Comparison of ENCODE assay signal across 8 mouse cellular contexts in genomic region chr1:36243447-36244057, GRCm38 (mm10). TPM values are rescaled to one million over a fixed set of nuclear protein-coding genes. Genes with fewer than 3 reads are reported as not detected.
A peak's percentile ranks its signal among the peaks of the same experiment; 100 is the strongest.
DNase-seq lines count a peak whose midpoint lies in the region; ATAC-seq and TF ChIP-seq lines count a peak whose summit lies in the region.

No protein-coding gene starts in this region.

- H3K36me3 ChIP-seq in kidney, adult 2 months (ENCODE audit: control insufficient read depth, insufficient read depth, low read length), result no peaks in the 10 kb centered on the region
- H3K36me3 ChIP-seq in hindbrain, embryonic 11.5 days (ENCODE audit: control insufficient read depth, insufficient read depth, low read length), result no peaks in the 10 kb centered on the region
- H3K36me3 ChIP-seq in midbrain, embryonic 14.5 days (ENCODE audit: control insufficient read depth, insufficient read depth, low read length), result no peaks in the 10 kb centered on the region

- no peak for TF ChIP-seq CTCF in kidney, adult 2 months (conservative IDR thresholded peaks at IDR 0.05; ENCODE audit: insufficient read depth, insufficient read length, low read depth, low read length)
- TF ChIP-seq CTCF in bone marrow, adult 2 months (IDR thresholded peaks at IDR 0.05; ENCODE audit: control insufficient read depth, insufficient read depth, low read length), result no peak

- H3K27ac ChIP-seq in kidney, adult 2 months (ENCODE audit: insufficient read depth, low read depth, low read length), result peak overlapping the region; percentile 22
- H3K27ac ChIP-seq in bone marrow, adult 2 months (ENCODE audit: control insufficient read depth, insufficient read depth, low read depth, low read length, poor library complexity), result peak overlapping the region; percentile 86
- H3K27ac ChIP-seq in hindbrain, embryonic 11.5 days (ENCODE audit: low read depth, low read length), result peak overlapping the region; percentile 72
- peak overlapping the region; percentile 86 for H3K27ac ChIP-seq in midbrain, embryonic 14.5 days (replicated peaks; ENCODE audit: low read depth, low read length)

- H3K27me3 ChIP-seq in kidney, adult 2 months (replicated peaks; ENCODE audit: control insufficient read depth, insufficient read depth, low read length), result no peaks in the 10 kb centered on the region
- no peaks in the 10 kb centered on the region for H3K27me3 ChIP-seq in hindbrain, embryonic 11.5 days (ENCODE audit: control insufficient read depth, insufficient read depth, low read length)
- no peaks in the 10 kb centered on the region for H3K27me3 ChIP-seq in midbrain, embryonic 14.5 days (ENCODE audit: control insufficient read depth, insufficient read depth, low read length)

- intact Hi-C loops in left cerebral cortex, postnatal 14 days (cut with DNase I), result no loop called here

- H3K4me1 ChIP-seq in kidney, adult 2 months (ENCODE audit: control insufficient read depth, insufficient read depth, low read length), result peaks cover 11% of the 10 kb centered on the region
- peaks cover 2% of the 10 kb centered on the region; the same call in 1 of the 2 replicates for H3K4me1 ChIP-seq in bone marrow, adult 2 months (ENCODE audit: control insufficient read depth, insufficient read depth, low read length)
- H3K4me1 ChIP-seq in hindbrain, embryonic 11.5 days (replicated peaks; ENCODE audit: control insufficient read depth, insufficient read depth, low read length), result 0 out of 2 replicates have a peak, but pooled peaks cover 2% of the 10 kb centered on the region
- peaks cover 7% of the 10 kb centered on the region; the same call in 1 of the 2 replicates for H3K4me1 ChIP-seq in midbrain, embryonic 14.5 days (ENCODE audit: control insufficient read depth, insufficient read depth, low read length)

- peak overlapping the region; percentile 93 for H3K4me3 ChIP-seq in kidney, adult 2 months (ENCODE audit: insufficient read depth, low read depth, low read length)
- H3K4me3 ChIP-seq in bone marrow, adult 2 months (replicated peaks; ENCODE audit: control insufficient read depth, low read depth, low read length), result peak overlapping the region; percentile 92
- peak overlapping the region; percentile 70 for H3K4me3 ChIP-seq in hindbrain, embryonic 11.5 days (ENCODE audit: low read depth, low read length)
- peak overlapping the region; percentile 87 for H3K4me3 ChIP-seq in midbrain, embryonic 14.5 days (replicated peaks; ENCODE audit: low read depth, low read length)

- no peak; the same call in none of the 2 replicates for ATAC-seq in hindbrain, embryonic 11.5 days (ENCODE audit: low FRiP score)
- ATAC-seq in midbrain, embryonic 14.5 days (ENCODE audit: low FRiP score, low TSS enrichment), result no peak

- DNase-seq in kidney, adult 2 months, result no peak
- DNase-seq in kidney, postnatal 25 days, result no peak
- no peak for DNase-seq in hindbrain, embryonic 11.5 days (ENCODE audit: low spot score)
- no peak for DNase-seq in midbrain, embryonic 14.5 days
- DNase-seq in frontal cortex, adult 2 months (ENCODE audit: extremely low spot score in 1 of 2, low spot score in 1 of 2), result no peak
- no peak for DNase-seq in ovary, postnatal 10 days (ENCODE audit: low spot score)
- DNase-seq in left cerebral cortex, postnatal 14 days (ENCODE audit: low spot score in 2 of 2), result no peak

- H3K9me3 ChIP-seq in hindbrain, embryonic 11.5 days (ENCODE audit: control insufficient read depth, low read length), result no peaks in the 10 kb centered on the region
- H3K9me3 ChIP-seq in midbrain, embryonic 14.5 days (ENCODE audit: control insufficient read depth, low read length), result no peaks in the 10 kb centered on the region

- under 1% methylated on average over 21 of the region's 21 CpGs for WGBS in kidney, adult 2 months
- WGBS in bone marrow, adult 2 months, result 2% methylated on average over 21 of the region's 21 CpGs
- WGBS in hindbrain, embryonic 11.5 days, result 4% methylated on average over 21 of the region's 21 CpGs
- 3% methylated on average over 21 of the region's 21 CpGs for WGBS in midbrain, embryonic 14.5 days

- H3K9ac ChIP-seq in hindbrain, embryonic 11.5 days (ENCODE audit: low read depth, low read length), result peak overlapping the region; percentile 73
- peak overlapping the region; percentile 78 for H3K9ac ChIP-seq in midbrain, embryonic 14.5 days (replicated peaks; ENCODE audit: low read length)

- H3K4me2 ChIP-seq in hindbrain, embryonic 11.5 days (replicated peaks; ENCODE audit: low read depth, low read length), result peak overlapping the region; percentile 54
- H3K4me2 ChIP-seq in midbrain, embryonic 14.5 days (ENCODE audit: low read length), result peak overlapping the region; percentile 75

- TF ChIP-seq POLR2A in kidney, adult 2 months (IDR thresholded peaks at IDR 0.05; ENCODE audit: low read depth, low read length), result no peak
- no peak for TF ChIP-seq POLR2A in bone marrow, adult 2 months (IDR thresholded peaks at IDR 0.05; ENCODE audit: borderline replicate concordance, control insufficient read depth, low read depth, low read length)

RNA-seq across cellular contexts. Expression of gene Uggt1, which starts 1.0 kb away (rescaled TPM):
- 12.6 and 15.3 TPM in 2 replicates for polyA plus RNA-seq in kidney, adult 2 months (2012; rRNA removed)
- 14.8 and 33.9 TPM in 2 replicates for polyA plus RNA-seq in bone marrow, adult 2 months (2011; ENCODE audit: insufficient read depth, insufficient read length, low replicate concordance, missing spikeins)
- polyA plus RNA-seq in hindbrain, embryonic 11.5 days (2014; fragmentation: Nextera tagmentation; extraction: Ambion mirVana), result 76.3 and 97.6 TPM in 2 replicates
- 54.0 and 73.8 TPM in 2 replicates for polyA plus RNA-seq in midbrain, embryonic 14.5 days (2014; fragmentation: Nextera tagmentation; extraction: Ambion mirVana)
- polyA plus RNA-seq in frontal cortex, adult 2 months (2012; rRNA removed), result 23.4 and 25.2 TPM in 2 replicates
- 10 to 100 TPM; 40.8 to 47.3 TPM for total RNA-seq in left cerebral cortex, postnatal 14 days (2021)

RNA-seq across cellular contexts. Expression of gene Neurl3, which starts 30.9 kb away (rescaled TPM):
- polyA plus RNA-seq in kidney, adult 2 months (2012; rRNA removed), result 7.4 and 9.9 TPM in 2 replicates
- 33.7 and 62.7 TPM in 2 replicates for polyA plus RNA-seq in bone marrow, adult 2 months (2011; ENCODE audit: insufficient read depth, insufficient read length, low replicate concordance, missing spikeins)
- polyA plus RNA-seq in hindbrain, embryonic 11.5 days (2014; fragmentation: Nextera tagmentation; extraction: Ambion mirVana), result 0.32 and 1.3 TPM in 2 replicates
- polyA plus RNA-seq in midbrain, embryonic 14.5 days (2014; fragmentation: Nextera tagmentation; extraction: Ambion mirVana), result 0.90 and 1.2 TPM in 2 replicates
- 0.97 and 1.1 TPM in 2 replicates for polyA plus RNA-seq in frontal cortex, adult 2 months (2012; rRNA removed)
- under 1 TPM; 0.26 to 0.61 TPM for total RNA-seq in left cerebral cortex, postnatal 14 days (2021)

Comparison
In these comparisons a context has a peak if more than half of its experiments do, and no peak if none do; other contexts are left out.
1. H3K27ac ChIP-seq: peak in every context shown above with its lines; median percentile 86 in bone marrow, adult 2 months; 86 in midbrain, embryonic 14.5 days; 72 in hindbrain, embryonic 11.5 days; 22 in kidney, adult 2 months.